Mouse (Mus musculus) liver, embryonic 15.5 days (tissue): Measurements from ENCODE around the gene Cacnb3. TPM values are rescaled to one million over a fixed set of nuclear protein-coding genes. Genes with fewer than 3 reads are reported as not detected.

Experiments used
- polyA plus RNA-seq: library from polyadenylated mRNA; unstranded; fragments of >200 nt; fragmentation: Nextera tagmentation; extraction: Ambion mirVana; gene quantifications from 2 replicates; pipeline ENCODE4 v1.2.1, GENCODE M21; 2015

Cacnb3 gene
- polyA plus RNA-seq, 1 experiment from 2014 or later: 0.52 TPM

Other genes with a start within 250 kb of the Cacnb3 start
- gene Olfr283, start 249.9 kb upstream of the Cacnb3 start, polyA plus RNA-seq: not detected in 2 replicates
- not detected in 2 replicates for gene Olfr282, start 199.6 kb upstream of the Cacnb3 start, polyA plus RNA-seq
- gene Olfr281, start 178.3 kb upstream of the Cacnb3 start, polyA plus RNA-seq: not detected in 2 replicates
- not detected in 2 replicates for gene OR5BS1P, start 160.9 kb upstream of the Cacnb3 start, polyA plus RNA-seq
- gene Lalba, start 148.1 kb upstream of the Cacnb3 start, polyA plus RNA-seq: not detected in 2 replicates
- not detected in 2 replicates for gene Olfr279, start 138.4 kb upstream of the Cacnb3 start, polyA plus RNA-seq
- gene Kansl2, start 96.6 kb upstream of the Cacnb3 start, polyA plus RNA-seq: 32.0 and 35.4 TPM in 2 replicates
- 25.1 and 28.2 TPM in 2 replicates for gene Ccnt1, start 59.9 kb upstream of the Cacnb3 start, polyA plus RNA-seq
- not detected in 2 replicates for gene 4930415O20Rik, start 59.8 kb upstream of the Cacnb3 start, polyA plus RNA-seq
- 6.6 and 6.9 TPM in 2 replicates for gene Adcy6, start 20.8 kb upstream of the Cacnb3 start, polyA plus RNA-seq
- 9.5 and 10.2 TPM in 2 replicates for gene Ddx23, start 32.1 kb downstream of the Cacnb3 start, polyA plus RNA-seq
- gene Rnd1, start 46.6 kb downstream of the Cacnb3 start, polyA plus RNA-seq: 0.84 and 0.89 TPM in 2 replicates
- not detected in 2 replicates for gene Ccdc65, start 77.4 kb downstream of the Cacnb3 start, polyA plus RNA-seq
- 156 and 176 TPM in 2 replicates for gene Fkbp11, start 97.4 kb downstream of the Cacnb3 start, polyA plus RNA-seq
- 11.7 and 14.3 TPM in 2 replicates for gene Arf3, start 132.4 kb downstream of the Cacnb3 start, polyA plus RNA-seq
- gene Wnt10b, start 147.3 kb downstream of the Cacnb3 start, polyA plus RNA-seq: not detected in 2 replicates
- not detected in 2 replicates for gene Wnt1, start 159.0 kb downstream of the Cacnb3 start, polyA plus RNA-seq
- gene Ddn, start 178.7 kb downstream of the Cacnb3 start, polyA plus RNA-seq: not detected in 2 replicates
- gene Prkag1, start 200.7 kb downstream of the Cacnb3 start, polyA plus RNA-seq: 94.1 and 95.7 TPM in 2 replicates
- 3.7 and 4.2 TPM in 2 replicates for gene Kmt2d, start 240.4 kb downstream of the Cacnb3 start, polyA plus RNA-seq